Mouse (Mus musculus) brain, embryonic 14.5 days (tissue): Measurements from ENCODE around the gene Creb5.

Experiments
- CTCF ChIP-seq: fragments of 200-500 bp; IDR thresholded peaks from 2 replicates; pipeline ENCODE4 v1.5.1; 2012; ENCODE audit warnings: inconsistent platforms, mild to moderate bottlenecking, moderate library complexity, borderline replicate concordance; ENCODE audit not compliant: insufficient read depth, insufficient read length; ENCODE audit errors: extremely low read depth
- POLR2A ChIP-seq: fragments of 200-500 bp; IDR thresholded peaks from 2 replicates; pipeline ENCODE4 v1.6.1; 2012; ENCODE audit warnings: mild to moderate bottlenecking, inconsistent platforms, borderline replicate concordance; ENCODE audit not compliant: poor library complexity, insufficient read depth, insufficient read length, severe bottlenecking; ENCODE audit errors: extremely low read depth

DNA sequence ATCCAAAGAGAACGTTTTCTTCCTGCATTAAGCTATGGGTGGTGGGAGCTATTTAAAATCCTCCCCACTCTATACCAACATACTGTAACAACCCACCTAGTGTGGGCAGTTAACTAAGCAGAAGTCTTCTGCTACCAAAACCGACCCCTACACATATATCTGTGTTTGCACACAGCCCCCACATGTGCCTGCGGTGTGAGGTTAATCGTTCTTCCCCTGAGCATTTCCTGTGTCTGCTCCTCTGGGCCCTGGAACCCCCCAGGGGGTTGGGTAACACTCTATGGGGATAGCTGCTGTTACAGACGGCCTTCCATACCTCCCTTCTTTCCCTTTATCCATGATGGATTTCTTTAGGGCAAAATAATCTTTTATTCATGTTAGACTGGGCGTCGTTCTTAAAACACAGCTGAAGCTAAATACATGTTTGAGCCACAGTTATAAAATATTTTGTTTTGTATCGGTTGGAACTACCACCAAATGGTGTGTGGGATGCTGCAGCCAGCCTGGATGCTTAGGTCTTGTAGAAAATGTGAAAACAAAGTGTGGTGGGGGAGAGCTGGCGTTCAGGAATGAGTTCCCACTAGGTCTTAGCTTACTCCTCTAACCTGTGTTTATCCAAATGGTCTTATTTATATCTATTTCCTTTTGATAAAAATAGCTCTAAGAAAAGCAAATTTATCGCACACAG is 297.8 kb downstream of the Creb5 start:
- TF ChIP-seq POLR2A (no peak), CTCF (no peak)
